ENCODE assay signal across 10 mouse cellular contexts in the genomic region with DNA sequence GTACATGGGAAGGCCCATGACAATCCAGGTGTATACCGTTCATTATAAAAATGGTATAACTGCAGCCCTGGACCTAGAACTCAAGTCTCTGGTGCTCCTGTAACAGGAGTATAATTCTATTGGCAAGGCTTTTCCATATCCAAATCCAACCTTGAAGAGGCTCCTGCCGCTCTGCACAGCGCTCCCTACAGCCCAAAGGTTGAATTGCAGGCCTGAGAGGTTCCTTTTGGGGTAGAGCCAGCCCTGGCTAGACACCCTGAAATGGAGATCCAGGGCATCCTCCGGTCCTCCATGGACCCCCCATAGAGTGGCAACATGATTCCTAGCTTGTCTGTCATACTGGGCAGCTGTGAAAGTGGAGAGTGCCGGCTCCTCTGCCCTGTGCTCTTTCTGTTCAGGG. TPM values are rescaled to one million over a fixed set of nuclear protein-coding genes. Genes with fewer than 3 reads are reported as not detected.
DNase-seq lines count a peak whose midpoint lies in the region; ATAC-seq and TF ChIP-seq lines count a peak whose summit lies in the region.
"Had no signal": no experiment of that assay in that cellular context is flagged by ENCODE, and none has a peak within 500 bp of the region (broad histone marks: within the 10 kb centered on the region; RNA-seq: fewer than 3 reads in every experiment).

No protein-coding gene starts in this region.

- H3K27ac ChIP-seq in heart, embryonic 12.5 days (ENCODE audit: poor library complexity, severe bottlenecking) = no peak overlapping the region
- H3K27ac ChIP-seq in ES-E14 (ENCODE audit: insufficient read depth, low read depth, low read length, poor library complexity, severe bottlenecking) = no peak overlapping the region
- peak overlapping the region; percentile 17; the same call in 1 of the 2 replicates for H3K27ac ChIP-seq in forebrain, postnatal 0 days (ENCODE audit: low read depth, low read length)
- peak overlapping the region; percentile 76 for H3K27ac ChIP-seq in midbrain, embryonic 12.5 days (replicated peaks)
- no peak overlapping the region for H3K27ac ChIP-seq in thymus, adult 2 months (ENCODE audit: control insufficient read depth, insufficient read depth, low read length)

- in situ Hi-C loops in ES-E14 (cut with MboI; ENCODE audit: low sequenced_read_pairs in 2 of 2, unreplicated experiment in 2 of 2) = no loop called here

- DNase-seq in heart, postnatal 36 days = no peak
- DNase-seq in ES-E14 (ENCODE audit: low read depth, low spot score) = peak; percentile 75
- peak; percentile 54 for DNase-seq in forebrain, postnatal 0 days
- DNase-seq in Muller cell, postnatal 12 days (ENCODE audit: inconsistent ontology term) = no peak
- no peak for DNase-seq in lung, adult 18-20 months
- DNase-seq in thymus, adult 2 months = no peak
- DNase-seq: cerebellum, adult 18-20 months had no signal

- peak; percentile 54 for TF ChIP-seq CTCF in forebrain, postnatal 0 days (IDR thresholded peaks at IDR 0.05; ENCODE audit: low read depth)
- no peak for TF ChIP-seq CTCF in thymus, adult 2 months (IDR thresholded peaks at IDR 0.05; ENCODE audit: borderline replicate concordance, control insufficient read depth, extremely low read depth, insufficient read depth, low read length, poor library complexity)

- intact Hi-C loops in heart, postnatal 36 days (cut with DNase I) = no loop called here

- H3K4me3 ChIP-seq in heart, embryonic 12.5 days = no peak overlapping the region
- peak overlapping the region; percentile 24 to 69; a peak in 3 of 4 replicates for H3K4me3 ChIP-seq in ES-E14 (ENCODE audit: insufficient read depth in 1 of 2, low read depth in 1 of 2, low read length in 2 of 2, poor library complexity in 1 of 2, severe bottlenecking in 1 of 2)
- H3K4me3 ChIP-seq in forebrain, postnatal 0 days (ENCODE audit: low read depth, low read length) = no peak overlapping the region
- H3K4me3 ChIP-seq in midbrain, embryonic 12.5 days = no peak overlapping the region
- no peak overlapping the region for H3K4me3 ChIP-seq in thymus, adult 2 months (ENCODE audit: control insufficient read depth, insufficient read depth, low read length)
- H3K4me3 ChIP-seq: megakaryocyte, embryonic 14.5 days had no signal

- no peak for ATAC-seq in heart, embryonic 12.5 days (ENCODE audit: insufficient number of reproducible peaks, low FRiP score)
- ATAC-seq in forebrain, postnatal 0 days = no peak
- no peak for ATAC-seq in midbrain, embryonic 12.5 days (ENCODE audit: low FRiP score, low read depth)

- peak overlapping the region; percentile 49 for H3K4me2 ChIP-seq in heart, embryonic 12.5 days
- H3K4me2 ChIP-seq in forebrain, postnatal 0 days (ENCODE audit: low read depth) = peak overlapping the region; percentile 23; the same call in 1 of the 2 replicates
- peak overlapping the region; percentile 33 for H3K4me2 ChIP-seq in midbrain, embryonic 12.5 days (replicated peaks)

- WGBS in heart, embryonic 12.5 days = 37% methylated on average over 5 of the region's 5 CpGs
- 36% methylated on average over 5 of the region's 5 CpGs for WGBS in forebrain, postnatal 0 days
- 36% methylated on average over 5 of the region's 5 CpGs for WGBS in midbrain, embryonic 12.5 days
- 59% methylated on average over 5 of the region's 5 CpGs for WGBS in thymus, adult 2 months

- no peaks in the 10 kb centered on the region for H3K9me3 ChIP-seq in heart, embryonic 12.5 days (replicated peaks)
- no peaks in the 10 kb centered on the region for H3K9me3 ChIP-seq in ES-E14 (ENCODE audit: control insufficient read depth, insufficient read depth, low read depth, low read length)
- H3K9me3 ChIP-seq in forebrain, postnatal 0 days (ENCODE audit: low read length) = no peaks in the 10 kb centered on the region
- H3K9me3 ChIP-seq in midbrain, embryonic 12.5 days = no peaks in the 10 kb centered on the region
- H3K9me3 ChIP-seq: megakaryocyte, embryonic 14.5 days had no signal

- no peak for TF ChIP-seq POLR2A in thymus, adult 2 months (IDR thresholded peaks at IDR 0.05; ENCODE audit: control insufficient read depth, extremely low read depth, insufficient read depth, low read length, poor library complexity)

- peaks cover 18% of the 10 kb centered on the region; the same call in 1 of the 2 replicates for H3K27me3 ChIP-seq in heart, embryonic 12.5 days (replicated peaks)
- no peaks in the 10 kb centered on the region for H3K27me3 ChIP-seq in forebrain, postnatal 0 days (ENCODE audit: insufficient read depth, low read length)
- H3K27me3 ChIP-seq in midbrain, embryonic 12.5 days = 0 out of 2 replicates have a peak, but pooled peaks cover 12% of the 10 kb centered on the region
- H3K27me3 ChIP-seq in thymus, adult 2 months (ENCODE audit: control insufficient read depth, insufficient read depth, low read length) = no peaks in the 10 kb centered on the region

- no peaks in the 10 kb centered on the region for H3K36me3 ChIP-seq in heart, embryonic 12.5 days
- H3K36me3 ChIP-seq in ES-E14 (ENCODE audit: control insufficient read depth, insufficient read depth, low read length, poor library complexity, severe bottlenecking) = no peaks in the 10 kb centered on the region
- H3K36me3 ChIP-seq in forebrain, postnatal 0 days (ENCODE audit: insufficient read depth) = no peaks in the 10 kb centered on the region
- H3K36me3 ChIP-seq in midbrain, embryonic 12.5 days = no peaks in the 10 kb centered on the region
- H3K36me3 ChIP-seq in thymus, adult 2 months (ENCODE audit: control insufficient read depth, insufficient read depth, low read length) = no peaks in the 10 kb centered on the region

- peaks cover 20% of the 10 kb centered on the region for H3K4me1 ChIP-seq in heart, embryonic 12.5 days (replicated peaks)
- peaks cover 2 to 11% of the 10 kb centered on the region in 2 experiments; a peak in 2 of 4 replicates for H3K4me1 ChIP-seq in ES-E14 (ENCODE audit: control insufficient read depth in 2 of 2, insufficient read depth in 2 of 2, low read length in 2 of 2, poor library complexity in 1 of 2)
- peaks cover 3% of the 10 kb centered on the region; the same call in 1 of the 2 replicates for H3K4me1 ChIP-seq in forebrain, postnatal 0 days (ENCODE audit: insufficient read depth)
- H3K4me1 ChIP-seq in midbrain, embryonic 12.5 days = peaks cover 37% of the 10 kb centered on the region
- H3K4me1 ChIP-seq in thymus, adult 2 months (replicated peaks; ENCODE audit: control insufficient read depth, insufficient read depth, low read length) = no peaks in the 10 kb centered on the region
- H3K4me1 ChIP-seq: megakaryocyte, embryonic 14.5 days had no signal

- 0 out of 2 replicates have a peak overlapping the region, but pooled peaks have one; percentile 16 for H3K9ac ChIP-seq in heart, embryonic 12.5 days
- no peak overlapping the region for H3K9ac ChIP-seq in ES-E14 (ENCODE audit: insufficient read depth, low read depth, low read length, poor library complexity, severe bottlenecking)
- H3K9ac ChIP-seq in forebrain, postnatal 0 days = 0 out of 2 replicates have a peak overlapping the region, but pooled peaks have one; percentile 2
- H3K9ac ChIP-seq in midbrain, embryonic 12.5 days (replicated peaks) = no peak overlapping the region

TF ChIP-seq in ES-E14, 5 proteins besides CTCF, POLR2A, EP300 and RAD21:
- TF ChIP-seq MAFK (IDR thresholded peaks at IDR 0.05; ENCODE audit: insufficient read depth, low read depth, low read length) = no peak
- no peak for TF ChIP-seq CHD2 (IDR thresholded peaks at IDR 0.05; ENCODE audit: low read depth, low read length)
- TF ChIP-seq ZNF384 (IDR thresholded peaks at IDR 0.05; ENCODE audit: low read depth, low read length) = no peak
- TF ChIP-seq ZC3H11A (IDR thresholded peaks at IDR 0.05; ENCODE audit: borderline replicate concordance, low read depth, low read length) = no peak
- no peak for TF ChIP-seq HCFC1 (IDR thresholded peaks at IDR 0.05; ENCODE audit: borderline replicate concordance, insufficient read depth, low read length)
TF ChIP-seq in ES-E14: peak in this region for 0.

RNA-seq across cellular contexts. Expression of a gene that starts 54.8 kb away (rescaled TPM):
- polyA plus RNA-seq in heart, embryonic 12.5 days (2016; fragmentation: Nextera tagmentation; extraction: Ambion mirVana) = 37.5 and 41.2 TPM in 2 replicates
- 10 to 100 TPM; 22.7 to 26.8 TPM for total RNA-seq in heart, postnatal 36 days (2021)
- total RNA-seq in ES-E14 (2012; rRNA removed) = 42.3 and 64.3 TPM in 2 replicates
- total RNA-seq in forebrain, postnatal 0 days (2014; rRNA removed) = 44.3 and 51.4 TPM in 2 replicates
- 49.7 and 50.4 TPM in 2 replicates for polyA plus RNA-seq in forebrain, postnatal 0 days (2015; fragmentation: Nextera tagmentation; extraction: Ambion mirVana)
- 43.6 TPM in 2 replicates for polyA plus RNA-seq in midbrain, embryonic 12.5 days (2016; fragmentation: Nextera tagmentation; extraction: Ambion mirVana)
- polyA plus RNA-seq in thymus, adult 2 months (2012; rRNA removed) = 49.6 and 55.7 TPM in 2 replicates

Comparison
In these comparisons a context has a peak if more than half of its experiments do, and no peak if none do; other contexts are left out.
1. H3K27ac ChIP-seq: peak in forebrain, postnatal 0 days (single experiment) and midbrain, embryonic 12.5 days (single experiment); none in heart, embryonic 12.5 days (single experiment), ES-E14 (single experiment) and thymus, adult 2 months (single experiment).
2. H3K4me3 ChIP-seq: peak in ES-E14 (2 of 2); none in heart, embryonic 12.5 days (single experiment), forebrain, postnatal 0 days (single experiment), midbrain, embryonic 12.5 days (single experiment) and thymus, adult 2 months (single experiment).
3. H3K9ac ChIP-seq: peak in heart, embryonic 12.5 days (single experiment) and forebrain, postnatal 0 days (single experiment); none in ES-E14 (single experiment) and midbrain, embryonic 12.5 days (single experiment).
4. DNase-seq: peak in ES-E14 (single experiment) and forebrain, postnatal 0 days (single experiment); none in heart, postnatal 36 days (0 of 2), Muller cell, postnatal 12 days (single experiment), lung, adult 18-20 months (0 of 2) and thymus, adult 2 months (single experiment).
5. Peak in every context shown above with its lines, with median percentiles within 50 percentile points of each other: H3K4me2 ChIP-seq.